Mouse (Mus musculus): ENCODE results near the gene Rtn4r. TPM values are rescaled to one million over a fixed set of nuclear protein-coding genes. Genes with fewer than 3 reads are reported as not detected.

Rtn4r gene
- polyA plus RNA-seq, 1 experiment from 2014 or later, result 7.8 TPM

GRCm38 (mm10) chr16:18145341-18145867, 18.0 kb downstream of the Rtn4r start:
- H3K9ac ChIP-seq, result no peak overlapping the region
- WGBS, result 70% methylated on average over 5 of the region's 6 CpGs
- peak; percentile 24; the same call in 1 of the 2 replicates for ATAC-seq (ENCODE audit: low FRiP score)
- H3K4me2 ChIP-seq (replicated peaks), result no peak overlapping the region
- H3K36me3 ChIP-seq, result no peaks in the 10 kb centered on the region
- no peak overlapping the region for H3K4me3 ChIP-seq
- peaks cover 60% of the 10 kb centered on the region for H3K4me1 ChIP-seq
- H3K9me3 ChIP-seq (replicated peaks), result no peaks in the 10 kb centered on the region
- H3K27me3 ChIP-seq, result peaks cover 3% of the 10 kb centered on the region
- H3K27ac ChIP-seq, result 0 out of 2 replicates have a peak overlapping the region, but pooled peaks have one; percentile 48

- Histone ChIP-seq H3K4me1 (peaks cover 74% of the 10 kb centered on the region), H3K27ac (peak overlapping the region; percentile 79), H3K4me3 (no peak overlapping the region), H3K9ac (no peak overlapping the region), H3K9me3 (replicated peaks) (no peaks in the 10 kb centered on the region), H3K36me3 (peaks cover 13% of the 10 kb centered on the region), H3K27me3 (peaks cover 3% of the 10 kb centered on the region), H3K4me2 (replicated peaks) (0 out of 2 replicates have a peak overlapping the region, but pooled peaks have one; percentile 3)
- 7% methylated on average over 6 of the region's 6 CpGs for WGBS
- peak; percentile 90 for ATAC-seq (ENCODE audit: low FRiP score)
Observed at GRCm38 (mm10) chr16:18148208-18148876, 20.9 kb downstream of the Rtn4r start.

- no peak for ATAC-seq (ENCODE audit: low FRiP score)
- Histone ChIP-seq H3K9ac (no peak overlapping the region), H3K27ac (peak overlapping the region; percentile 79), H3K9me3 (replicated peaks) (no peaks in the 10 kb centered on the region), H3K36me3 (peaks cover 13% of the 10 kb centered on the region), H3K4me1 (peaks cover 78% of the 10 kb centered on the region), H3K4me2 (replicated peaks) (no peak overlapping the region), H3K27me3 (peaks cover 3% of the 10 kb centered on the region), H3K4me3 (no peak overlapping the region)
- 63% methylated on average over 6 of the region's 6 CpGs for WGBS
Observed at GRCm38 (mm10) chr16:18149205-18149604, 21.8 kb downstream of the Rtn4r start.

- no peak for ATAC-seq (ENCODE audit: low FRiP score)
- Histone ChIP-seq H3K9ac (no peak overlapping the region), H3K36me3 (peaks cover 13% of the 10 kb centered on the region), H3K9me3 (replicated peaks) (no peaks in the 10 kb centered on the region), H3K4me2 (replicated peaks) (no peak overlapping the region), H3K4me1 (peaks cover 78% of the 10 kb centered on the region), H3K27me3 (peaks cover 3% of the 10 kb centered on the region), H3K27ac (no peak overlapping the region; the same call in 1 of the 2 replicates), H3K4me3 (no peak overlapping the region)
- 92% methylated on average over 12 of the region's 12 CpGs for WGBS
Observed at GRCm38 (mm10) chr16:18152189-18152588, 24.7 kb downstream of the Rtn4r start.

- Histone ChIP-seq H3K9ac (no peak overlapping the region), H3K4me3 (no peak overlapping the region), H3K9me3 (replicated peaks) (no peaks in the 10 kb centered on the region), H3K4me1 (peaks cover 71% of the 10 kb centered on the region), H3K4me2 (replicated peaks) (no peak overlapping the region), H3K27me3 (peaks cover 3% of the 10 kb centered on the region), H3K27ac (no peak overlapping the region), H3K36me3 (peaks cover 13% of the 10 kb centered on the region)
- WGBS, result 79% methylated on average over 9 of the region's 9 CpGs
- ATAC-seq (ENCODE audit: low FRiP score), result no peak
Observed at GRCm38 (mm10) chr16:18152769-18153445, 25.5 kb downstream of the Rtn4r start.

GRCm38 (mm10) chr16:18154521-18155171, 27.2 kb downstream of the Rtn4r start:
- ATAC-seq (ENCODE audit: low FRiP score), result no peak
- H3K4me1 ChIP-seq, result peaks cover 53% of the 10 kb centered on the region
- H3K36me3 ChIP-seq, result peaks cover 13% of the 10 kb centered on the region
- H3K4me2 ChIP-seq (replicated peaks), result no peak overlapping the region
- no peaks in the 10 kb centered on the region for H3K9me3 ChIP-seq (replicated peaks)
- WGBS, result 40% methylated on average over 14 of the region's 14 CpGs
- no peak overlapping the region for H3K4me3 ChIP-seq
- 0 out of 2 replicates have a peak overlapping the region, but pooled peaks have one; percentile 1 for H3K27ac ChIP-seq
- peaks cover under 1% of the 10 kb centered on the region; the same call in 1 of the 2 replicates for H3K27me3 ChIP-seq
- no peak overlapping the region for H3K9ac ChIP-seq

GRCm38 (mm10) chr16:18156579-18157350, 29.3 kb downstream of the Rtn4r start:
- ATAC-seq (ENCODE audit: low FRiP score), result 0 out of 2 replicates have a peak, but pooled peaks have one; percentile 5
- no peaks in the 10 kb centered on the region for H3K27me3 ChIP-seq
- no peak overlapping the region for H3K4me2 ChIP-seq (replicated peaks)
- H3K4me1 ChIP-seq, result peaks cover 50% of the 10 kb centered on the region
- peaks cover 3% of the 10 kb centered on the region; the same call in 1 of the 2 replicates for H3K36me3 ChIP-seq
- peak overlapping the region; percentile 66 for H3K27ac ChIP-seq
- no peaks in the 10 kb centered on the region for H3K9me3 ChIP-seq (replicated peaks)
- H3K4me3 ChIP-seq, result no peak overlapping the region
- 53% methylated on average over 12 of the region's 12 CpGs for WGBS
- no peak overlapping the region for H3K9ac ChIP-seq

- Histone ChIP-seq H3K4me1 (peaks cover 57% of the 10 kb centered on the region), H3K36me3 (no peaks in the 10 kb centered on the region), H3K9me3 (replicated peaks) (no peaks in the 10 kb centered on the region), H3K9ac (no peak overlapping the region), H3K27me3 (no peaks in the 10 kb centered on the region), H3K4me3 (no peak overlapping the region), H3K4me2 (replicated peaks) (no peak overlapping the region), H3K27ac (no peak overlapping the region)
- ATAC-seq (ENCODE audit: low FRiP score), result no peak
- WGBS, result 87% methylated on average over 6 of the region's 6 CpGs
Observed at GRCm38 (mm10) chr16:18159255-18159654, 31.8 kb downstream of the Rtn4r start.

GRCm38 (mm10) chr16:18159778-18160177, 32.3 kb downstream of the Rtn4r start:
- Histone ChIP-seq H3K36me3 (no peaks in the 10 kb centered on the region), H3K9ac (no peak overlapping the region), H3K4me2 (replicated peaks) (no peak overlapping the region), H3K4me3 (no peak overlapping the region), H3K9me3 (replicated peaks) (no peaks in the 10 kb centered on the region), H3K4me1 (peaks cover 57% of the 10 kb centered on the region), H3K27me3 (no peaks in the 10 kb centered on the region), H3K27ac (no peak overlapping the region)
- WGBS, result 64% methylated on average over 1 of the region's 1 CpGs
- no peak for ATAC-seq (ENCODE audit: low FRiP score)

GRCm38 (mm10) chr16:18160514-18160913, 33.1 kb downstream of the Rtn4r start:
- no peak overlapping the region for H3K4me2 ChIP-seq (replicated peaks)
- H3K27ac ChIP-seq, result 0 out of 2 replicates have a peak overlapping the region, but pooled peaks have one; percentile 13
- H3K4me3 ChIP-seq, result no peak overlapping the region
- H3K27me3 ChIP-seq, result no peaks in the 10 kb centered on the region
- H3K4me1 ChIP-seq, result peaks cover 57% of the 10 kb centered on the region
- 47% methylated on average over 7 of the region's 7 CpGs for WGBS
- 0 out of 2 replicates have a peak, but pooled peaks have one; percentile 21 for ATAC-seq (ENCODE audit: low FRiP score)
- H3K9me3 ChIP-seq (replicated peaks), result no peaks in the 10 kb centered on the region
- H3K9ac ChIP-seq, result no peak overlapping the region
- no peaks in the 10 kb centered on the region for H3K36me3 ChIP-seq

GRCm38 (mm10) chr16:18161190-18161589, 33.7 kb downstream of the Rtn4r start:
- H3K4me1 ChIP-seq, result peaks cover 54% of the 10 kb centered on the region

More at GRCm38 (mm10) chr16:18161190-18161589, 33.7 kb downstream of the Rtn4r start:
- no peak for ATAC-seq (ENCODE audit: low FRiP score)
- WGBS, result 69% methylated on average over 1 of the region's 1 CpGs
- Histone ChIP-seq H3K27ac (no peak overlapping the region), H3K4me3 (no peak overlapping the region), H3K4me2 (replicated peaks) (no peak overlapping the region), H3K9ac (no peak overlapping the region), H3K27me3 (no peaks in the 10 kb centered on the region), H3K36me3 (no peaks in the 10 kb centered on the region), H3K9me3 (replicated peaks) (no peaks in the 10 kb centered on the region)

All from hindbrain, embryonic 12.5 days (tissue).